ENCODE assay signal across 8 mouse cellular contexts in the genomic region with DNA sequence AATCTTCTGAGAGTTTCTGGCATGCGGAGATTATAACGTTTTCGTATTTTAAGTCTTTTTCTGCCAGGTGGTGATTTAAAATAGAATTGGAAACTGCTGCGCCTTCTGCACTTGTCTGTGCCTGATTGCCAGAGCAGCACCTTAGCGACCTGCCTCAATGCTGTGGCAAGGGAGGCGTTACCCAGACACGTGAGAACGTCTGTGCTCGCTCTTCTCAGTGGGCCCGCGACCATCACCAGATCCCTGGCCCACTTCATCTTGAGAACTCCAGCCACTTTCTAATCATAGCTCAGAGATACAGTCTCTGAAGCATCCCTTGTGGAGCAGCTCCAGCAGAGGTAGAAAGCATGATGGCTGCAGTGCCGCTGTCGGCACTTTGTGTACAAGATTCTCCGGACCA. TPM values are rescaled to one million over a fixed set of nuclear protein-coding genes. Genes with fewer than 3 reads are reported as not detected.
DNase-seq lines count a peak whose midpoint lies in the region; ATAC-seq lines count a peak whose summit lies in the region.
"Had no signal": no experiment of that assay in that cellular context is flagged by ENCODE, and none has a peak within 500 bp of the region (broad histone marks: within the 10 kb centered on the region; RNA-seq: fewer than 3 reads in every experiment).

No protein-coding gene starts in this region.

- H3K4me1 ChIP-seq in intestine, embryonic 15.5 days (replicated peaks): no peaks in the 10 kb centered on the region
- no peaks in the 10 kb centered on the region for H3K4me1 ChIP-seq in intestine, embryonic 16.5 days (ENCODE audit: control insufficient read depth, insufficient read depth, low read length)
- peaks cover 9% of the 10 kb centered on the region for H3K4me1 ChIP-seq in embryonic facial prominence, embryonic 13.5 days
- H3K4me1 ChIP-seq in hindbrain, embryonic 11.5 days (replicated peaks; ENCODE audit: control insufficient read depth, insufficient read depth, low read length): no peaks in the 10 kb centered on the region
- peaks cover 7% of the 10 kb centered on the region for H3K4me1 ChIP-seq in neural tube, embryonic 12.5 days

- WGBS in intestine, embryonic 15.5 days: 28% methylated on average over 14 of the region's 14 CpGs
- WGBS in intestine, embryonic 16.5 days: 32% methylated on average over 14 of the region's 14 CpGs
- 26% methylated on average over 14 of the region's 14 CpGs for WGBS in embryonic facial prominence, embryonic 13.5 days
- 37% methylated on average over 14 of the region's 14 CpGs for WGBS in hindbrain, embryonic 11.5 days
- WGBS in neural tube, embryonic 12.5 days: 26% methylated on average over 14 of the region's 14 CpGs

- H3K27me3 ChIP-seq in intestine, embryonic 15.5 days (replicated peaks): peaks cover 3% of the 10 kb centered on the region; the same call in 1 of the 2 replicates
- H3K27me3 ChIP-seq in intestine, embryonic 16.5 days (replicated peaks; ENCODE audit: control insufficient read depth, insufficient read depth, low read length): no peaks in the 10 kb centered on the region
- H3K27me3 ChIP-seq in embryonic facial prominence, embryonic 13.5 days: peaks cover 18% of the 10 kb centered on the region
- H3K27me3 ChIP-seq in hindbrain, embryonic 11.5 days (ENCODE audit: control insufficient read depth, insufficient read depth, low read length): no peaks in the 10 kb centered on the region
- H3K27me3 ChIP-seq in neural tube, embryonic 12.5 days (replicated peaks): no peaks in the 10 kb centered on the region

- no peak for ATAC-seq in intestine, embryonic 15.5 days
- ATAC-seq in intestine, embryonic 16.5 days: no peak
- ATAC-seq in embryonic facial prominence, embryonic 13.5 days (ENCODE audit: insufficient number of reproducible peaks, insufficient read depth, low FRiP score, low TSS enrichment, low read depth): no peak
- no peak for ATAC-seq in hindbrain, embryonic 11.5 days (ENCODE audit: low FRiP score)
- ATAC-seq in neural tube, embryonic 12.5 days (ENCODE audit: low FRiP score, low read depth): no peak

- H3K4me3 ChIP-seq in intestine, embryonic 15.5 days (replicated peaks): no peak overlapping the region
- H3K4me3 ChIP-seq in intestine, embryonic 16.5 days (ENCODE audit: low read length): no peak overlapping the region
- peak overlapping the region; percentile 14 for H3K4me3 ChIP-seq in embryonic facial prominence, embryonic 13.5 days
- no peak overlapping the region for H3K4me3 ChIP-seq in hindbrain, embryonic 11.5 days (ENCODE audit: low read depth, low read length)
- H3K4me3 ChIP-seq in neural tube, embryonic 12.5 days: peak overlapping the region; percentile 18; the same call in 1 of the 2 replicates
- H3K4me3 ChIP-seq: megakaryocyte, embryonic 14.5 days had no signal

- peak; percentile 18 for DNase-seq in hindbrain, embryonic 11.5 days (ENCODE audit: low spot score)
- DNase-seq in layer of hippocampus, adult 8-10 months (ENCODE audit: low spot score in 2 of 2): no peak
- DNase-seq in thymus, postnatal 36 days: no peak

- H3K9ac ChIP-seq in intestine, embryonic 15.5 days: no peak overlapping the region
- H3K9ac ChIP-seq in intestine, embryonic 16.5 days (ENCODE audit: low read depth, low read length): no peak overlapping the region
- H3K9ac ChIP-seq in embryonic facial prominence, embryonic 13.5 days: peak overlapping the region; percentile 52; the same call in 1 of the 2 replicates
- no peak overlapping the region for H3K9ac ChIP-seq in hindbrain, embryonic 11.5 days (ENCODE audit: low read depth, low read length)
- H3K9ac ChIP-seq in neural tube, embryonic 12.5 days: 0 out of 2 replicates have a peak overlapping the region, but pooled peaks have one; percentile 22

- H3K9me3 ChIP-seq in intestine, embryonic 15.5 days: no peaks in the 10 kb centered on the region
- H3K9me3 ChIP-seq in intestine, embryonic 16.5 days (ENCODE audit: control insufficient read depth, low read length): no peaks in the 10 kb centered on the region
- H3K9me3 ChIP-seq in embryonic facial prominence, embryonic 13.5 days: no peaks in the 10 kb centered on the region
- H3K9me3 ChIP-seq in hindbrain, embryonic 11.5 days (ENCODE audit: control insufficient read depth, low read length): no peaks in the 10 kb centered on the region
- H3K9me3 ChIP-seq in neural tube, embryonic 12.5 days: no peaks in the 10 kb centered on the region

- H3K27ac ChIP-seq in intestine, embryonic 15.5 days: no peak overlapping the region
- no peak overlapping the region for H3K27ac ChIP-seq in intestine, embryonic 16.5 days (ENCODE audit: low read length)
- no peak overlapping the region for H3K27ac ChIP-seq in embryonic facial prominence, embryonic 13.5 days
- H3K27ac ChIP-seq in hindbrain, embryonic 11.5 days (ENCODE audit: low read depth, low read length): no peak overlapping the region
- no peak overlapping the region for H3K27ac ChIP-seq in neural tube, embryonic 12.5 days

- 0 out of 2 replicates have a peak overlapping the region, but pooled peaks have one; percentile 7 for H3K4me2 ChIP-seq in intestine, embryonic 15.5 days (replicated peaks)
- no peak overlapping the region; the same call in 1 of the 2 replicates for H3K4me2 ChIP-seq in intestine, embryonic 16.5 days (ENCODE audit: low read depth, low read length)
- H3K4me2 ChIP-seq in embryonic facial prominence, embryonic 13.5 days: peak overlapping the region; percentile 51
- H3K4me2 ChIP-seq in hindbrain, embryonic 11.5 days (replicated peaks; ENCODE audit: low read depth, low read length): peak overlapping the region; percentile 0; the same call in 1 of the 2 replicates
- peak overlapping the region; percentile 48 for H3K4me2 ChIP-seq in neural tube, embryonic 12.5 days (replicated peaks)

- H3K36me3 ChIP-seq in intestine, embryonic 15.5 days: no peaks in the 10 kb centered on the region
- no peaks in the 10 kb centered on the region for H3K36me3 ChIP-seq in intestine, embryonic 16.5 days (ENCODE audit: control insufficient read depth, insufficient read depth, low read length)
- H3K36me3 ChIP-seq in embryonic facial prominence, embryonic 13.5 days: no peaks in the 10 kb centered on the region
- H3K36me3 ChIP-seq in hindbrain, embryonic 11.5 days (ENCODE audit: control insufficient read depth, insufficient read depth, low read length): no peaks in the 10 kb centered on the region
- H3K36me3 ChIP-seq in neural tube, embryonic 12.5 days: no peaks in the 10 kb centered on the region

RNA-seq across cellular contexts. Expression of gene Rcn1, which starts 28.4 kb away (rescaled TPM):
- polyA plus RNA-seq in intestine, embryonic 15.5 days (2015; fragmentation: Nextera tagmentation; extraction: Ambion mirVana): 125 and 137 TPM in 2 replicates
- 94.6 and 104 TPM in 2 replicates for polyA plus RNA-seq in intestine, embryonic 16.5 days (2015; fragmentation: Nextera tagmentation; extraction: Ambion mirVana)
- polyA plus RNA-seq in embryonic facial prominence, embryonic 13.5 days (2015; fragmentation: Nextera tagmentation; extraction: Ambion mirVana): 223 and 238 TPM in 2 replicates
- polyA plus RNA-seq in hindbrain, embryonic 11.5 days (2014; fragmentation: Nextera tagmentation; extraction: Ambion mirVana): 69.7 and 123 TPM in 2 replicates
- 109 and 111 TPM in 2 replicates for polyA plus RNA-seq in neural tube, embryonic 12.5 days (2016; fragmentation: Nextera tagmentation; extraction: Ambion mirVana)
- total RNA-seq in layer of hippocampus, adult 8-10 months (2022): 10 to 100 TPM; 17.5 to 21.8 (median 20.0) TPM

Comparison
In these comparisons a context has a peak if more than half of its experiments do, and no peak if none do; other contexts are left out.
1. H3K4me3 ChIP-seq: peak in embryonic facial prominence, embryonic 13.5 days (single experiment) and neural tube, embryonic 12.5 days (single experiment); none in intestine, embryonic 15.5 days (single experiment), intestine, embryonic 16.5 days (single experiment) and hindbrain, embryonic 11.5 days (single experiment).
2. H3K9ac ChIP-seq: peak in embryonic facial prominence, embryonic 13.5 days (single experiment) and neural tube, embryonic 12.5 days (single experiment); none in intestine, embryonic 15.5 days (single experiment), intestine, embryonic 16.5 days (single experiment) and hindbrain, embryonic 11.5 days (single experiment).